Mouse (Mus musculus): ENCODE measurements around the gene Dpyd. TPM values are rescaled to one million over a fixed set of nuclear protein-coding genes. Genes with fewer than 3 reads are reported as not detected.

The Dpyd gene
- polyA plus RNA-seq, 2 experiments from 2014 or later = not detected

DNA sequence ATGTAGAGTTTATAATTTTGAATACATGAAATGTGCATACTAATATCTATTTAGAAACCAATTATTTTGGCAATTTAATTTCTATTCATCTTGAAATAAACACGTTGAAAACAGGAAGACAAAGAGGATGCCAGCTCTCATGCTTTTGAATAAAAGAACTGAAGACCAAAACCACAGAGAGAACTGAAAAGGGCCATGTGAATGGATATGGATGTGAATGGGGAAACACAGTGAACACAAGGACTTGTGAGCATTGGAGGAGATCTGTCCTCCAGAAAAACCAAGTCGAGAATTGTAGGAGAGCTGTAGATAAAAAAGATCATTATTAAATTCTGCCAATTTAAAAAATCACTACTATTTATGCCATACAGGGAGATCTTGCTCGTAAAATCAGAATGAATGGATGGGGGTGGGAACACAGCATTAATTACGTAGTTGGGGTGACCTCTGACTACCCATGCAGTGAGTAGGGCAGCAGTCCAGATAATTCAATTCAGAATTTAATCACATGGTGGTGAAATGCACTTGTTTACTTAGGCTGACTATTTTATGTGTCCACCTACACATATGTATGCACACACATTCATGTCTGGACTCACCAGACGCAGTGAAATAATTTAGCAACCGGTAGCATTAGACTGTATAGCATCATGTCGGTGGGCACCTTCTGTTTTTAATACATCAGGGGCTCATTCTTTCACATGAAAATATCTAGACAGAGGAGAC is 114.3 kb downstream of the Dpyd start:
- ATAC-seq = no peak

DNA sequence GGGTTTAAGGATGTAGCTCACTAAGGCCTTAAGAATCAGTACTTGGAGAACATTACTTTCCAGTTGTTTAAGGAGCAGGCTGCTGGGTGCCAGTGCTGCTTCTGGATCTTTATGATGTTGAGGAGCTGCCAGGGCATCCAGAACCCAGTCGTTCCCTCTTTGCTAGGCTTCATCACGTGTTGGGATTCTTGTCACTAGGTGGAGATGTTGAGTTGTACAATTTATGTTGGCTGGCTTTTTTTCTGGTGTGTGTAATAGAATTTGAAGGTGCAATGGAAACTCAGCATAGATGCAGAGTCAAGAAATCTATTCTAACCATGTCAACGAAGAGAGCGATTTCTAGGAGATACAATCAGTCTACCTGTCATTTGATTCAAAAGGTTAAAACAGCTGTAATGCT is 118.9 kb downstream of the Dpyd start:
- no peak for ATAC-seq

DNA sequence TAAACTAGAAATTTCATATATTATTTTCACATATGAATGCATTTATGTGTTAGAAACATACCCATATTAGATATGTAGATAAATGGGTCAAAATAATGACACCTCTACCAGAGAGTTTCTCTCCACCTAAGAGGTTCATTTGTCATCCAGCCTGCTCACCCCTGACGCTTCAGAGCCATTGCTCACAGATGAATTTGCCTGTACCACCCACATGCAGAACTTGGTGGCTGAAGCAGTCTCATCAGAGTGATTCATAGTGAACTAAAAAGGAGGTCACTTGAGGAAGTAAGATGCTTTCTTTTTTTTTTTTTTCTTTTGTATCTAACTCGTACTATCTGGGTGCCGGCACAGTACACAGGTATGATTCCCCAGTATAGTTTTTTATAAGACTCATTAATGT is 188.3 kb downstream of the Dpyd start:
- ATAC-seq = no peak

DNA sequence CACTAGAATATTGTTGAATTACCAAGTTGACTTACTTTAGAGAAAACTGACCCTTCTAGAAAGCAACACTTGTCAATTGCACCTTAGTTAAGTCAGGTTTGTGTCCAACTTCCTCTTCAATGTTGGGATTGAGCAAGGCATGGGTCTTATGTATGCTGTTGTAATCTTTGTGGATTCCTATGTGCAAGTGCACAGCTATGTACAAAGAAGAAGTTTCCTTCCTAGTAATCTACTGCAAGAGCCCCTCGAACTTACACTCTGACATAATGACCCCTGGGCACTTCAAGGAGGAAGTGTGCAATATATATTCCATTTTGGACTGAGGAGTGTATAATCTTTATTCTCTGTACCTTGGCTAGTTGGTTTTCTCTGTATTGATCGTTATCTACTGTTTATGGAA is 191.7 kb downstream of the Dpyd start:
- no peak for ATAC-seq

DNA sequence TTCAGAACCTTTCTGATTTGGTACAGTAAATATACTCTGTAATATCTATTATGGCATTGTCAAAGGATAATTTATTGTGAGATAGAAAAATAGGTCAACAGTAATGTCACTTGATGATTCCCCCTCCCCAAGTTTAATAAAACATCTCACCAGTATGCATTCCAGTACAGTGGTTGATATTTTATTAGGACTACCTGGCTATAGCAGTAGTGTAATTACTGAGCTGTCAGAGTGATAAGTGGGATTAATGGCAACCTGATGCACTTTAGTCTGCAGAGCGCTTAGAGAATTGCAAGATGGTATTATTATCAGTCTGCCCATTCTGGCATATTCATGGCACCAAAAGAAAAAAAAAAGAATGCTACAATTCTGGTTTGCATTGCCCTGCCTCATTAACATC is 194.2 kb downstream of the Dpyd start:
- ATAC-seq = no peak

DNA sequence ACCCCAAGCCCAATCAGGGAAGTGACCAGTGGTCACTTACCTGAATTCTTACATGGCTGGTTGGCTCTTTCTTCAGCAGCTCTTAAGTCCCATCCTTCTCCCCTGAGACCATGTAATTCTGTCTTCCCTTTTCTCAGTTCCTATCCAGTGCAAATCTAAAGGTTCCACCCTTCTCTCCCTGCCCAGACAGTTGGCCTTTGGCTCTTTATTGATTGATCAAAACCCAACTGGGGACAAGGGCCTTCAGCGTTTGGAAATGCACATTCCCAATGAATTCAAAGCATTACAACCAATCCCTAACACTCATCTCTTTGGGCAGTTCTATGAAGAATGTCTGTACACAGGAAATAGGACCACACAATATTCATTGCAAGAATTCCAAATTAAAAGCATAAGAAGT is 251.0 kb downstream of the Dpyd start:
- no peak for ATAC-seq

DNA sequence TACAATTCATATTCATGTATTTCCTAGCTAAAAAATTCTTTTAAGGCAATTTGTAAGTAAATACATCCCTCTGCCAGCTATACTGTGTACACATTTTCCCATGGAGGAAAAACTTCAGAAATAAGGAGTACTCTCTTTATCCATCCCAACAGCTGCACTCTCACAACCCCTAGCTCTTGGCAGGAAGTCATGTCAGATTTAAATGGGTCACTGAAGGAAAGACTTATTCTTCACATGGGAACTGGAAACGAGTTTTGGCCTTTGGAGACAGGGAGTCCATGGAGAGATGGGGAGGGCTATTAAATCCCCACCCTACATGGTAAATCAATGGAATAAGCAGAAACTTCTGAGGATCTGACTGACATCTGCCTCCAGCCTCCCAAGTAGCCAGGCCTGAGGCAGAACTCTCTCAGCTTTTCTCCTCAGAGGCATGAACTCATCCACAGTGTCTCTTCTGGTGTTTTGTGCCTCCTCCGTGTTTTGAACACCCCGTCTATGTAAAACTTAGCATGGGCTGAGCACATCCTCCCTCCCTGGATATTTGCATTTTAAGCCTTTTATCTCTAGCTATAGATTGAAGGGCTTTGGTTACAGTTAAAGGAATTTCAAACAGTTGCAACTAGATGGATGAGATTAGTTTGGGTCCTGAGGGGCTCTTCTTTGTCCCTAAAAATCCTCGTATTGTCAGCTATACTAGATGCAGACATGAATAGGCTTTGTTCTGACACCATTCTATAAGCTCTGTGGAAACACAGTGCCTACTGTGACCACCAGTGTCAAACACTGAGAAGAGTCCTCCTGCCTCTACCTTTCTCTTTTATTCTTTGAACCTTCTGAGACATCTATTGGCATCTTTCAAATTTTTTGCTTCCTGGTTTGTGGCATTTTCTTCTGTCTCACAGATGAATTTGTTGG is 288.9 kb downstream of the Dpyd start:
- ATAC-seq = no peak

DNA sequence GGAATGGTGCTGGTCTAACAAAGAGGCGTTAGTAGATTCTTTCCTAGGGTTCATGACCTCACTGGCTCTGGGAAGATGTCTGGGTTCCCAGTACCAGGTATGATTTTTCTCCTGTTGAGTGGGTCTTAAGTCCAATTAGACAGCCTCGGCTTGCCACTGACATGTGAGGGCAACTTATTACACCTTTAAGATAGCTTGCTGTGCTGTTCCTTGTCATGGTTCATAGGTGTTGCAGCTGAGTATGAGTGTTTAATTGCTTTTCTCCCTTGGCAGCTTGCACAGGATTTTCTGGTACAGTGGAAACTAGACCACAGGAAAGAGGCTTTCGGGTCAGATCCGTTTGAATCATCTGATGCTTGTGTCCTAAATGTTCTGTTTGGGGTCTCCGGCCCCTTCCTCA is 290.8 kb downstream of the Dpyd start:
- no peak for ATAC-seq

DNA sequence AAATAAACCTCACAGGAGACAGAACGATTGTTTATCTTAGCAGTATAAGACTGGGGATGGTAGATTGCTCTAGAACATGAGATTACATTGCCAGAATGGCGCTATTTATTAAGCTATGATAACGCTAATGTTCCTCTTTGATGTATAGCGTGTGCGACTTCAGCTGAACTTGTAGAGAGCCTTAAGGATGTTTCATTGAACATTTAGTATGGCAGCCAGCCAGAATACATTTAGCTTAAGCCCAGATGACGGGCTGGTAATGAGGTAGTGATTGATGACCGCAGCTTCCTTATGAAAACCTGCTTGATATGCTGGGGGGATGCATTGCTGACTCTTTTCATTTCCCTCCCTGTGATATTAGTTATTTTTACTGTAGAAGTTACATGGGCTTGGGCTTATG is 293.5 kb downstream of the Dpyd start:
- no peak for ATAC-seq

DNA sequence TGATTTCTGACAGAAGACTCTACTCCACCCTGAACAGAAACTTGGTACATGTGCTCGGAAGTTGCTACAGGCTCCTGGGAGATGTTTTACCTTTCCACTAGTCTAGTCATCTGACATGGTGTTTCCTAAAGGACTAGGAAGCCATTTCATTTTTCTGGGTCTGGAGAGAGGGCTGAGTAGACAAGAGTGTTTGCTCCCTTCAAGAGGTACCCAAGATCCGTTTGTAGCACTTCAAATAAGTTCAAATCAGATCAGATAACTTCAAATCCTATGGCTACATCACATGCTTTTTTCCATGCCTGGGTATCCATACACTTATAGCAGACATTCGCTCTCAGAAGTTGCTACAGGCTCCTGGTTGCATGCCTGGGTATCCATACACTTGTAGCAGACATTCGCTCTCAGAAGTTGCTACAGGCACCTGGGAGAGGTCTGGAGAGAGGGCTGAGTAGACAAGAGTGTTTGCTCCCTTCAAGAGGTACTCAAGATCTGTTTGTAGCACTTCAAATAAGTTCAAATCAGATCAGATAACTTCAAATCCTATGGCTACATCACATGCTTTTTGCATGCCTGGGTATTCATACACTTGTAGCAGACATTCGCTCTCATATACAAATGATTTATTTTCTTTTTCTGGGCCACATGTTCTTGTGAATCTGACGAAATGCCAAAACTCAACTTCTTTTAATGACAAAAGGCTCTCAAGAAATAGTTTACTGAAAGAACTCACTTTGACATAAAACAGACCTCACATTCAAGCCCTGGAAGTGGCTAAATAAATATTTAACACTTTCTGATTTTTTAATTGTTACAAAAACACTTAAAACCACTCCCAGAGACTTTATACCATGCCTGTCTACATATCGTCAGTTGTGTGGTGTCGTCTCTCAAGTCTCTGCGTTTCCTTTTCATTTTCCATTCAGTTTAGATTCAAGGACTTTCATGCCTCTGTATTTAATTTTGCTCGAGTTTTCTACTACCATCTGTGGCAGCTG is 307.5 kb downstream of the Dpyd start:
- ATAC-seq = no peak

DNA sequence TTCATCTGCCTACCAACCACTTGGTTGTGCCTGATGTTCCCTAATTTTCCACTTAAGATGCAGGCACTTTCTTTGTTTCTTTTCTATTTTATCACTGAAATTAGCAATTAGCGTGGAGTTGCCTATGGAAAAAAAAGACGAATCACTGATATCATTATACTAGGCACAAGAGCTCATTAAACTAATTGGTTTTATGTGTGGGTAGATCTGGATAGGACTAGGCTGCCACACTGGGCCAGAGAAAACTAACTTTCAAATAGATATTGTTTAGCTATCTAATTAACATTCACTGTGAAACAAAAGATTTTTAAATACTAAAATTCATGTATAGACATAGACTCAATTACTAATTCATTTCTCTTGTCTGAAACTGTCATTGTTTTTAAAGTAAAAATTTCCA is 313.9 kb downstream of the Dpyd start:
- ATAC-seq = no peak

DNA sequence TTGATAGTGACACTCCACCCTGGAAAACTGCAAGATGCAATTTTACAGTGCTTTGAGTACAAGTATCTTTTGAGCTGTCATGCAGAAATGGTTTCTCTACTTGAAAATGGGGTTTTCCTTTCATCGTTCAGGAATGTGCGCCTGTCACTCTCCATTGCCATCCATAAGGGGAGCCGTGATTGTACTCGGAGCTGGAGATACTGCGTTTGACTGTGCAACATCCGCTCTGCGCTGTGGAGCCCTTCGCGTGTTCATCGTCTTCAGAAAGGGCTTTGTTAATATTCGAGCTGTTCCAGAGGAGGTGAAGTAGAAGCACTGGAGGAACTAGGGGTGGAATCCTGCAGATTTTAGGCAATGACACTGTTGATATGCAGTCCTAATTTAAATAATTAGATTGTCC is 337.1 kb downstream of the Dpyd start:
- no peak for ATAC-seq

DNA sequence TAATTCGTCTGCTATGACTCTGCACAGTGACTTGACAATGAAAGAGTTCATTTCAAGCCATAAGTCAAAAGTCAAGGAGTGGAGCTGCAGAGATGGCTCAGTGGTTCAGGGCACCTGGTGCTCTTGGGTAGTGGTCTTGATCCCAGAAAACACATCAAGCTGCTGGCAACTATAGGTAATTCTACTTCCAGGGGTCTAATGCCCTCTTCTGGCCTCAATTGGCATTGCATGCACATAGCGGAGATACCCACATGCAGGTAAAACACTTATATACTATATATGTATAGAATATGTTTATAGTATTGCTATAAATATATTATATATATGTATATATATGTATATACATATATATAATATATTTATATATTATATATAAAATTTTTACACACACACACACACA is 429.4 kb downstream of the Dpyd start:
- no peak for ATAC-seq

DNA sequence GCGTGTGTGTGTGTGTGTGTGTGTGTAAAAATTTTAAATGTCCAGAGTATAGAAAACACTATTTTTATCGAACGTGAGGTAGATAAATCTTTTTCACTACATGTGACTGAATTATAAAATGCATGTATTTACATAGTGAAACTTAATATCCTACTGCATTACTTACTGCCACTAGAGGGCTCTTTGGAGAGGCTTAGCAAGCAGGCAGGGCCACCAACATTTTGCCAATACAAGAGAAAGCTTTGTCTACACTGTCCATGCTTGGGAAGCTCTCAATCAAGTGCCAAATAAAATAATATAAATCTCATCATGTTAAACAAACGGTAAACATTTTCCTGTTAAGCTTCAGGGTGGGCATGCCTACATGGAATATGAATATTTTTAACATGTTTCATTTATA is 429.9 kb downstream of the Dpyd start:
- no peak for ATAC-seq

DNA sequence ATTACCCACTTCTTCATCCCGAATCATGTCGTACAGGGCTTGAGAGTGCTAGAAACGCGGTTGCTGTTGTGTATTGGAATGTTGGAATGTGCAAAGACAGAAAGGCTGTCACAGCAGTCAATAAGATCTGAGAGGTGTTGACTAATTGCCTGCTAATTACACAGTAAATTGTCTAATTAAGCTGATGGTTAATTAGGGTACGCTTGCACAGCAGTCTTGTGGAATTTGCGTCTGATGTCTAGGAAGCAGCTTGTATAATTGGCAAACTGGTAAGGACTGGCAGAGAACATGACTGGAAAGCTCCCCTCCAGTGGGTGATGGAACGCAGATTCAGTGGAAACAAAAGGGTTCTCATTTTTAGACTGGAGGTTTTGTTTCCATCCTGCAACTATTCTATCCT is 459.3 kb downstream of the Dpyd start:
- no peak for ATAC-seq

DNA sequence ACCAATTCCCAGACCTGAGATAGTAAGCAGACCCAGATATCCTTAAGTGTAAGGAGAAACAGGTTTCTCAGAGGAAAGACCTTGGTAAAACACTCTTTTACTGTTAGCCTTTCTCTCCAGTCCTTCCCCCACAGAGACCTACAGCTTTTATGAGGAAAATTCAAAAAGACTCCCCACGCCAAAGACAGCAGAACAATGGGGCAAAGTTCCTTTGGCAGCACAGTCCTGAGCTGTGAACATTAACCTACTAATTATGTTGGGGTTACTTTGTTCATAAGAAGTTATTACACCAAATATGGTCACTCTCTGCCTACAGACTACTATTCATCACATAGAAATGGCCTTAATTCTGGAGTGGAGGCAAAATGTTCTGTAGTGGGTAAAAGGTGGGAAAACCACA is 480.7 kb downstream of the Dpyd start:
- no peak for ATAC-seq

DNA sequence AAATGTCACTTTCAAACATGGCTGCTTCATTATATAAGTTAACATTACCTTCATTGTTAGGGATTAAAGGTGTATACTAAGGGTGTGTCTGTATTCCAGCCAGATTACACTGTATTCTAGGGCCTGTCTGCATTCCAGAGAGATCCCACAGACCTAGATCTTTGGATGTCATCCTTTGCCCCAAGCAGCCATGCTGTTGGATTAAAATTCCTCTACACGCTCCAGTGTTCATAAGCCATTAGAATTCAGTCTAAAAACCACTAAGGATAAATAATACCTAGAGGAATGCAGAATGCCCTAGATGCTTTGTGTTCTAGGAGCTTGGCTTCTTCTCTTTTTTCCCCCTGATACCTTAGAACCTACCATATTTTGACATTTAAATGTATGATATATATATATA is 494.2 kb downstream of the Dpyd start:
- ATAC-seq = no peak

DNA sequence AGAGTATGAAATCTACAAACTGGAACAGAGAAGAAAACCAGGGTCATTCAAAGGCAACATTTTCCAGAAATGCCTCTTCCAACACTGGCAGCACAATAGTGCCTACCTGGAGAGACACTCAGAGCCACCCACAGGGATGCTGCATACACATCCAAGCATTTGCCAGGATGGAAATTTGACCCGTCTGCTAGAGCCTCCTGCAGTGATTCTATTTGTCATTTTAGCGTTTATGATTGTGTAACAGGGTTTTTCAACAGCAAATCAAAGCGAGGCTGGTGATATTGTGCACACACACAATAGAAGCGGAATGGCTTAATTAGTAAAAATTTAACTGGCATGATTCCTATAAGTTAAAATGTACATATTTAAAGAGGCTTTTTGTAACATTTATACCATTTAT is 501.3 kb downstream of the Dpyd start:
- ATAC-seq = no peak

DNA sequence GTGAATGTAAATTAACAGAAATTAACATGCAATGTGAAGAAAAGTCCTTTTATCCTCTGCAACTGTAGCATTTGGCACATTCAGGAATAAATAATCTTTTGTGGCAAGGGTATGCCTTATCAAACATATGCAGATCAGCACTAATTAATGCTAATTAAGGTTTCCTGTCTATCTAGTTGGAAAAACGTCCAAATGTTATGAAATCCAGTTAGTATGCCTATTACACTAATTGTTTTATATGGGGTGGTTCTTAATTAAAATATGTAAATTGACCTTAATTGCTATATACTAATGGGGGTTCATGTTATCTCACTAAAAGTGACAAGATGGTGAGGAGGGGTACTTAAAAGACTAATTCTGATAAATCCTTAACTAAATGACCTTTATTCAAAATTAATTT is 501.7 kb downstream of the Dpyd start:
- no peak for ATAC-seq

DNA sequence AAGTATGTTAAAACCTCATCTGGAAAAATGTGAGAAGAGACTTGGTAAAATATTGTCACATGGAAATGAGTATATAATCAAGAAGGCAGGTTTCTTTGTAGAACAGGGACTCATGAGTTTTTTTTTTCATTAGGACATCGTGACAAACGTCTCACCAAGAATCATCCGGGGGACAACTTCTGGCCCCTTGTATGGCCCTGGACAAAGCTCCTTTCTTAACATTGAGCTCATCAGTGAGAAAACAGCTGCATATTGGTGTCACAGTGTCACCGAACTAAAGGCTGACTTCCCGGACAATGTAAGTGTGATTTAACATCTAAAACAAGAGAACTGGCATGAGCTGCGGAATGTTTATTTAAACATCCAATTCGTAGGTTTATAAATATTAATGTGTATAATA is 502.8 kb downstream of the Dpyd start:
- ATAC-seq = no peak

DNA sequence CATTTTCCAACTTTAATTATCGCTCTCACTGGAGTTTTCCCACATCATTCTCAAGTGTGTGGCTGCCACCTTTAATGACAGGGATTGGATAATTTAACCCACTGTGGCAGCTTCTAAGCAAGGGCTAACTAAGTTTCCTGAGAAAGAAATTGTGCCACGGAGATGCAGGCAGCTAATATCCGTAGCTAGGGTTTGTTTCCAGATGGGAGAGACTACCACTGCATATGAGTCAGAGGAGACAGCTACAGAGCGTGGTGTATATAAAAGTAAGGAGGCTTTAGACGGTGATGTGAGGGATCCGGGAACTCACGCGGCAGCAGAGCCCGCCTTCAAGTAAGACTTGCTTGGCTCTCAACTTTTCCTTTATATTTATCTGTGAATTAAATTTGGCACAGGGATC is 505.3 kb downstream of the Dpyd start:
- no peak for ATAC-seq

DNA sequence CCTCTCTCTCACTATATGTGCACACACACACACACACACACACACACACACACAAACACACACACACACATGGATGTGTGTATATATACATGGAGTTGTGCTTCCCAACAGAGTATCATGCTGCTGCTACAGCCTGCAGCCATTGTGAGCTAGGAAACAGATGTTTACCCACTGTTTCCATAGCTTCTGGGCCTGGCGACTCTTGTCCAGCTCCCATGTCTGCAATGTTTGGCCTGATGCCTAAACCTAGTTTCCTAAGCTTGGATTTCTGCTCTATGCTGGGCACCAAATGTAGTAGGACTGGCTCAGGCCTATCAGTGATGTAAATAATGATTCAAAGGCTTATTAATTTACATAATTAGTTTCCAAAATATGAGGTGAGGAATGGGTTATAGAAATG is 524.7 kb downstream of the Dpyd start:
- no peak for ATAC-seq
